Mouse (Mus musculus): ENCODE data around the gene Myh9. TPM values are rescaled to one million over a fixed set of nuclear protein-coding genes. Genes with fewer than 3 reads are reported as not detected.

The Myh9 gene
- total RNA-seq, 2 experiments from 2014 or later, result 309 to 387 TPM

- DNase-seq, result no peak
Measured at GRCm38 (mm10) chr15:77829542-77829941, 12.4 kb downstream of the Myh9 start.

- DNase-seq, result no peak
Measured at GRCm38 (mm10) chr15:77828910-77829309, 13.1 kb downstream of the Myh9 start.

GRCm38 (mm10) chr15:77828242-77828641, 13.7 kb downstream of the Myh9 start:
- no peak for DNase-seq

- DNase-seq, result no peak
Measured at GRCm38 (mm10) chr15:77827794-77828193, 14.2 kb downstream of the Myh9 start.

- DNase-seq, result no peak
Measured at GRCm38 (mm10) chr15:77827379-77827778, 14.6 kb downstream of the Myh9 start.

GRCm38 (mm10) chr15:77825382-77825781, 16.6 kb downstream of the Myh9 start:
- DNase-seq, result peak; percentile 71

- DNase-seq, result no peak
Measured at GRCm38 (mm10) chr15:77824321-77824720, 17.7 kb downstream of the Myh9 start.

- DNase-seq, result peak; percentile 64 to 75
Measured at GRCm38 (mm10) chr15:77823634-77824033, 18.3 kb downstream of the Myh9 start.

- no peak for DNase-seq
Measured at GRCm38 (mm10) chr15:77823196-77823595, 18.8 kb downstream of the Myh9 start.

GRCm38 (mm10) chr15:77822671-77823070, 19.3 kb downstream of the Myh9 start:
- DNase-seq, result no peak

GRCm38 (mm10) chr15:77822057-77822466, 19.9 kb downstream of the Myh9 start:
- DNase-seq, result no peak

GRCm38 (mm10) chr15:77821424-77821823, 20.6 kb downstream of the Myh9 start:
- DNase-seq, result peak; percentile 64 to 69

GRCm38 (mm10) chr15:77820480-77821163, 21.4 kb downstream of the Myh9 start:
- DNase-seq, result no peak

- peak; percentile 63 to 76 for DNase-seq
Measured at GRCm38 (mm10) chr15:77819894-77820387, 22.0 kb downstream of the Myh9 start.

- no peak for DNase-seq
Measured at GRCm38 (mm10) chr15:77818556-77819158, 23.3 kb downstream of the Myh9 start.

- DNase-seq, result no peak
Measured at GRCm38 (mm10) chr15:77817417-77817816, 24.6 kb downstream of the Myh9 start.

GRCm38 (mm10) chr15:77816601-77816950, 25.4 kb downstream of the Myh9 start:
- no peak for DNase-seq

- DNase-seq, result peak; percentile 50 to 58
Measured at GRCm38 (mm10) chr15:77815867-77816600, 25.9 kb downstream of the Myh9 start.

GRCm38 (mm10) chr15:77813639-77814375, 28.2 kb downstream of the Myh9 start:
- no peak for DNase-seq

- no peak for DNase-seq
Measured at GRCm38 (mm10) chr15:77812578-77812977, 29.4 kb downstream of the Myh9 start.

- DNase-seq, result no peak
Measured at GRCm38 (mm10) chr15:77811099-77811760, 30.7 kb downstream of the Myh9 start.
